Mouse (Mus musculus) liver, adult 2 months (tissue): ENCODE measurements around the gene Cldn24. TPM values are rescaled to one million over a fixed set of nuclear protein-coding genes. Genes with fewer than 3 reads are reported as not detected.

ENCODE experiments used
- DNase-seq: peaks from one replicate; pipeline ENCODE4 v3.0.0-alpha.2; 2011; ENCODE audit warnings: low read depth, low spot score; ENCODE audit errors: extremely low read depth
- H3K27ac ChIP-seq: fragments of 200-500 bp; replicated peaks from 2 replicates; pipeline ENCODE4 v1.5.1; 2012; ENCODE audit warnings: low read depth, mild to moderate bottlenecking, control low read depth, inconsistent platforms, low read length; ENCODE audit not compliant: insufficient read depth
- H3K27me3 ChIP-seq: fragments of 200-500 bp; 2 replicates; pipeline ENCODE4 v1.6.1; 2012; ENCODE audit warnings: mild to moderate bottlenecking, moderate library complexity, low read length, inconsistent platforms; ENCODE audit not compliant: control insufficient read depth, insufficient read depth
- H3K36me3 ChIP-seq: fragments of 200-500 bp; 2 replicates; pipeline ENCODE4 v1.6.1; 2012; ENCODE audit warnings: low read length, inconsistent platforms; ENCODE audit not compliant: control insufficient read depth, insufficient read depth
- H3K4me1 ChIP-seq: fragments of 200-500 bp; 2 replicates; pipeline ENCODE4 v1.6.1; 2011; ENCODE audit warnings: low read length; ENCODE audit not compliant: control insufficient read depth, insufficient read depth
- H3K4me3 ChIP-seq: fragments of 200-500 bp; 2 replicates; pipeline ENCODE4 v1.5.1; 2011; ENCODE audit warnings: low read depth, mild to moderate bottlenecking, control low read depth, low read length, moderate library complexity; ENCODE audit not compliant: insufficient read depth
- H3K79me2 ChIP-seq: fragments of 200-500 bp; 2 replicates; pipeline ENCODE4 v1.6.1; 2012; ENCODE audit warnings: inconsistent platforms, mild to moderate bottlenecking, low read length, moderate library complexity; ENCODE audit not compliant: control insufficient read depth, insufficient read depth
- H3K9ac ChIP-seq: fragments of 200-500 bp; 2 replicates; pipeline ENCODE4 v1.6.1; 2012; ENCODE audit warnings: low read depth, mild to moderate bottlenecking, control low read depth, inconsistent platforms, low read length
- CTCF ChIP-seq: fragments of 200-500 bp; IDR thresholded peaks from 2 replicates; pipeline ENCODE4 v1.5.1; 2011; ENCODE audit warnings: low read depth, low read length, control low read depth
- POLR2A ChIP-seq: fragments of 200-500 bp; IDR thresholded peaks from 2 replicates; pipeline ENCODE4 v1.6.1; 2011; ENCODE audit warnings: low read length, control low read depth; ENCODE audit not compliant: insufficient read depth; ENCODE audit errors: extremely low read depth
- WGBS: fragments of 180-500 bp; shearing (Covaris S2); methylation state at CpG from one replicate; pipeline ENCODE4 v1.1.7; 2018; 5-methylcytosine and 5-hydroxymethylcytosine counted together
- polyA plus RNA-seq: library from polyadenylated mRNA; depleted of rRNA; stranded (reverse); fragments of >200 nt; gene quantifications from 2 replicates; pipeline ENCODE4 v1.2.3, GENCODE M21; 2012
- total RNA-seq: library from RNA; depleted of rRNA; stranded (reverse); fragments of >200 nt; gene quantifications from 2 replicates; pipeline ENCODE4 v1.2.3, GENCODE M21; 2014

Gene Cldn24
- total and polyA plus RNA-seq, 2 experiments, result not detected

GRCm38 (mm10) chr8:47832616-47833015 is 10.7 kb downstream of the Cldn24 start:
- no peak overlapping the region for H3K9ac ChIP-seq
- no peak for DNase-seq
- H3K27ac ChIP-seq, result no peak overlapping the region
- no peaks in the 10 kb centered on the region for H3K79me2 ChIP-seq
- no peak overlapping the region for H3K4me3 ChIP-seq
- H3K27me3 ChIP-seq, result no peaks in the 10 kb centered on the region
- no peak for TF ChIP-seq CTCF
- no peak for TF ChIP-seq POLR2A
- WGBS, result 80% methylated on average over 6 of the region's 6 CpGs
- no peaks in the 10 kb centered on the region for H3K4me1 ChIP-seq
- peaks cover 8% of the 10 kb centered on the region; the same call in 1 of the 2 replicates for H3K36me3 ChIP-seq

- H3K36me3 ChIP-seq, result peaks cover 9% of the 10 kb centered on the region; the same call in 1 of the 2 replicates
- H3K9ac ChIP-seq, result no peak overlapping the region
- 91% methylated on average over 1 of the region's 1 CpGs for WGBS
- no peaks in the 10 kb centered on the region for H3K27me3 ChIP-seq
- no peaks in the 10 kb centered on the region for H3K79me2 ChIP-seq
- TF ChIP-seq POLR2A, result no peak
- no peak for TF ChIP-seq CTCF
- H3K4me3 ChIP-seq, result no peak overlapping the region
- DNase-seq, result no peak
- H3K4me1 ChIP-seq, result no peaks in the 10 kb centered on the region
- H3K27ac ChIP-seq, result no peak overlapping the region
Measured at GRCm38 (mm10) chr8:47833944-47834343, 12.0 kb downstream of the Cldn24 start.

- DNase-seq, result no peak
- 92% methylated on average over 7 of the region's 7 CpGs for WGBS
Measured at GRCm38 (mm10) chr8:47843063-47843462, 21.1 kb downstream of the Cldn24 start.

GRCm38 (mm10) chr8:47843651-47844050 is 21.7 kb downstream of the Cldn24 start:
- Histone ChIP-seq H3K4me3 (no peak overlapping the region), H3K4me1 (no peaks in the 10 kb centered on the region), H3K27me3 (no peaks in the 10 kb centered on the region), H3K79me2 (no peaks in the 10 kb centered on the region), H3K27ac (no peak overlapping the region), H3K9ac (no peak overlapping the region), H3K36me3 (peaks cover 27% of the 10 kb centered on the region; the same call in 1 of the 2 replicates)
- DNase-seq, result no peak
- 97% methylated on average over 10 of the region's 10 CpGs for WGBS
- no peak for TF ChIP-seq CTCF
- no peak for TF ChIP-seq POLR2A

More at GRCm38 (mm10) chr8:47843063-47843462, 21.1 kb downstream of the Cldn24 start:
- Histone ChIP-seq H3K36me3 (peaks cover 27% of the 10 kb centered on the region; the same call in 1 of the 2 replicates), H3K79me2 (no peaks in the 10 kb centered on the region), H3K27me3 (no peaks in the 10 kb centered on the region), H3K27ac (no peak overlapping the region), H3K4me1 (no peaks in the 10 kb centered on the region), H3K9ac (no peak overlapping the region), H3K4me3 (no peak overlapping the region)
- TF ChIP-seq POLR2A (no peak), CTCF (no peak)

GRCm38 (mm10) chr8:47845956-47846355 is 24.0 kb downstream of the Cldn24 start:
- Histone ChIP-seq H3K4me3 (no peak overlapping the region), H3K36me3 (peaks cover 32% of the 10 kb centered on the region), H3K27me3 (no peaks in the 10 kb centered on the region), H3K4me1 (no peaks in the 10 kb centered on the region), H3K79me2 (no peaks in the 10 kb centered on the region), H3K27ac (no peak overlapping the region), H3K9ac (no peak overlapping the region)
- no peak for DNase-seq
- TF ChIP-seq CTCF (no peak), POLR2A (no peak)
- 95% methylated on average over 13 of the region's 13 CpGs for WGBS

- H3K27ac ChIP-seq, result no peak overlapping the region
- no peak overlapping the region for H3K9ac ChIP-seq
- H3K36me3 ChIP-seq, result peaks cover 27% of the 10 kb centered on the region
- H3K79me2 ChIP-seq, result no peaks in the 10 kb centered on the region
- WGBS, result 97% methylated on average over 14 of the region's 14 CpGs
- no peaks in the 10 kb centered on the region for H3K4me1 ChIP-seq
- TF ChIP-seq POLR2A, result no peak
- TF ChIP-seq CTCF, result no peak
- DNase-seq, result no peak
- no peak overlapping the region for H3K4me3 ChIP-seq
- H3K27me3 ChIP-seq, result no peaks in the 10 kb centered on the region
Measured at GRCm38 (mm10) chr8:47847161-47847560, 25.2 kb downstream of the Cldn24 start.
